Mouse (Mus musculus): ENCODE measurements at regions not wholly inside any gene's neighbourhood (a gene's known extent, or its start where the extent isn't known, plus 50 kb on each side); places are given as distances from the start of the nearest gene placed in this dataset.

DNA sequence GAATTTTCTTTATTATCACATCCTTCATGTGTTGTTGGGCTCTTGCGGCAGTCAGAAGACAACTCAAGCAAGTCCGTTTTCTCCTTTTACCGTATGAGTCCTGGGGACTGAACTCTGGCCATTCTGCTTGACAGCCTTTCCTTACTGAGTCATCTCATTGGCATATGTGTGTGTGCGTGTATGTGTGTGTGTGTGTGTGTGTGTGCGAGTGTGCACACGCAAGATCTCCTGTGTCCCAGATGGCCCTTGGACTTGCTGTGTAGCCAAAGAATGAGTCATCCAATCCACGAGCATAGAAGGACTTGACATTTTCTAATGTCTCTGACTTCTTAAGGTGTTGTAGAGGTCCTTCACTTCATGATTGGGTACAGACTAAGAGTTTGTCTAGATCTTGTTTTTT, 95.7 kb upstream of the Tgm3 start:
- TF ChIP-seq POLR2A (IDR thresholded peaks at IDR 0.05; ENCODE audit: borderline replicate concordance, insufficient read depth, low read length) (no peak), CTCF (IDR thresholded peaks at IDR 0.05; ENCODE audit: borderline replicate concordance, insufficient read depth, low read depth, low read length) (no peak)
